Mouse (Mus musculus) neutrophil, adult 65 days (primary cell): ENCODE data around the gene Clptm1. TPM values are rescaled to one million over a fixed set of nuclear protein-coding genes. Genes with fewer than 3 reads are reported as not detected.

Source experiments
- total RNA-seq: library from RNA; stranded (reverse); gene quantifications from 2 replicates; pipeline ENCODE4 v1.2.4, GENCODE M21; 2023

Clptm1 gene
- 48.4 and 60.5 TPM in 2 replicates for total RNA-seq

DNA sequence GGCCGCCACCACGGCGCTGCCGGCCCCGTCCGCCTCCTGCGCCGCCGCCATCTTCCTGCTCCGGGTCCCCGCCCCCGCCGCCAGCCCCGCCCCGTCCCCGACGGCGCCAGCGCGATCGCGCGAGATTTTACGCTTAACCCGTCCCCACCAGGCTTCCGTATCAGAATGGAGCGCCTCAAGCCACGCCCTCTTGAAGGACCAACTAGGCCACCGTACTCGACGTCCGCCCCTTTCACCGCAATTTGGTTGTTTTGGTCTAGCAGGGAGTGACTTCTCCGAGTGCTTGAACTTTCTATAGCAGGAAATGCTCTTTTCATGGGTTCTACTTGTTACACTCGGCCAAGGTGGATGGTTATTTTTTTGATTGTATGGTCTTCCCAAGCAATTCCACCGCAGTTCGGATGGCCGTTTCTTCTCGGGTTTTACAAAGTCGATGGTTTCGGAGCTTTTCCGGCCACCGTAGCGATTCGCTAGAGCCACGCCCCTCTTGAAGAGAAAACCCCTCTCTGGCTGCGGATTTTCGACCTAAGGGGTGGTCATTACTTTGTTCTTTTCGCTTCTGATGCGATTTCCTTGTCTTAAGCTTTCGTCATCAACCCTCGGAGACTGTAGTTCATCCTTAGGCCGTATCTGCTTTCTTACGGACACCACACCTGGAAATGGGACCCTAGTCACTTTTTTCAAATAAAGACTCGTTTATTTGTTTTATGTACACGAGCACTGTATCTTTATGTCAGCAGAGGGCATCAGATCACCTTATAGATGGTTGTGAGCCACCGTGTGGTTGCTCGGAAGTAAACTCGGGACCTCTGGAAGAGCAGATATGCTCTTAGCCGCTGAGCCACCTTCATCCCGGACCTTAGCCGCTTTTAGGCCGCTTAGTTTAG lies at the start of gene Clptm1:
TSS of gene Clptm1 (minus strand) at position 79 of the 887 bp plus-strand sequence.

DNA sequence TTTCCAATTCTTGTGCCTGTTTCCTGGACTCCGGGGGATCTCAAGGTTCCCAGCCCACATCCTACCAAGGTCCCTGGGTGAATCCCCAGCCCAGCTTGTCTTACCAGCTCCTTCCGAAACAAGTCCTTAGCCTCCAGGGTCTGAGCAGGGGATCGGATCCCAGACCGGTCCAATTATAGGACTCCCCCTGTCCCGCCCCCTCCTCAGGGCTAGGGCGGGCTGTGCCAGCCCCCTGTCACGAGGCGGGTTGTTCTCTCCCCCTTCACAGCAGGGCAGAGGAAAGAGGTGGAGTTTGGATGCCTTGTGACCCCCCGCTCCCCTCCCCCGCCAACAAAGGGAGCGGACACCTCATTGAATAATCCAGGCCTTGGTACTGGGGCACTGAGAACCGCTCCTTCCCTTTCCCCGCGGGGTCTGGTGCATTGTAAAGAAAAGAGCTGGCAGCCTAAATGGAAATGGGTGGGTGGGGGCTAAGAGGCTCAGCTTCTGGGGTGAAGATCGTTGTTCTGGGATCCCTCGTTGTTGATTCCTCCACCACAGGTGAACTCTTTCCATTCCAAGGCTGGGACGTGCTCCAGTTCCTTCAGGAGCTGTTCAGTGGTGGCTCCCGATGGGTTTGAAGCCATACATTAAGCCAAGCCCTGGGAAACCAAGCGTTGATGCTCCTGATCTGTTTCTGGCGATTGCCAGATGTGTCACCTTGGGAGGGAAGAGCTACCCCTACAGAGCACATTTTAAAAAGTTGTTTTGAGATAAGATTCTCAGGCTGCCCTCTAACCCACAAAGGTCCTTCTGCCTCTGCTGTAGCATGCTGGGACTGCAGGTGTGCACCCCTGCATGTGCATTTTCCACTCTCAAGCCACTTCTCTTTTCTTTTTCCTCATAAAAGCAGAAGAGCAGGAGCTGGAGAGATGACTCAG lies 34.3 kb upstream of the Clptm1 start, which contains the start of gene Apoe:
TSS of gene Apoe (minus strand) at position 282 of the 920 bp plus-strand sequence.

DNA sequence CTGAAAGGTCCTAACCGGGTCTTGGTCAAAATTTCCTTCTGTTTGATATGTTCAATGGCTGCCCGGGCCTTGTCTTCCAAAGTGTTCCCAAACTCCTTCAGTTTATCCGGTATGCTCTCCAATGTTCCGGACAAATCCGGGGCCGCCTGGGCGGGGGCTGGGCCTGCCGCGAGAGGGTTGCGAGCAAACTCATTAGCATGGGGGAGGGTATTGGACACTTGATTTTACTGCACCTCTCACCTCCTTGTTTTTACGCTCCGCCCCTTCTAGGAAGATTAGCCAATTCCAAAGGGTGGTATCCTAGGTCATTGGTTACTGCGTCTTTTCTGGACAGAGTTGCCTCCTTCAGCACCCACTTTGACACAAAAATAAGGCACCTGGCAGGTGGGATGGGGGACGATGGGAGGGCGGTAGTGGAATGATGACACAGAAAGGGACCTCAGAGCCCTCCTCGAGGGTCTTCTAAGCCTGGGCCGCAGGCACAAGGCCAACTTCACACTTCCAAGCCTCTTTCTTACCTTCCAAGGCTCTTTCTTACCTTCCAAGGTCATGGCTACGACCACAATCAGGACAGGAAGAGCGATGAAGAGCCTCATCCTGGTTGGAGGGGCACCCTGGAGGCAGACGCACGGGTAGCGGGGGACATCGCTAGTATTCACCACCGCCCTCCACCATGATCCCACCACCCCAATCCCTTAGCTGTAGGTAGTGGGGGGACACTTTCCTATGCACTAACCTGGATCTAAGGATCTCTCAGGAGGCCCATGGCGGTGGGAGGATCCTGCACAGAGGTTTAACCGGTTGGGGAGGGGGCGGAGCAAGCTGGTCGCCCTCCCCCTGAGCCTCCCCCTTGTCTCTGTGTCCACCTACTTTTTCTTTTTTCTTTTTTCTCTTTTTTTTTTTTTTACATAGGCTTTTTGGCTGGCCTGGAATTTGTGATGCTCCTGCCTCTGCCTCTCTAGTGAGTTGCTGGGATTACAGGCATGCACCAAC lies 27.3 kb upstream of the Clptm1 start, which contains the start of gene Apoc1:
TSS of gene Apoc1 (minus strand) at position 788 of the 993 bp plus-strand sequence.

DNA sequence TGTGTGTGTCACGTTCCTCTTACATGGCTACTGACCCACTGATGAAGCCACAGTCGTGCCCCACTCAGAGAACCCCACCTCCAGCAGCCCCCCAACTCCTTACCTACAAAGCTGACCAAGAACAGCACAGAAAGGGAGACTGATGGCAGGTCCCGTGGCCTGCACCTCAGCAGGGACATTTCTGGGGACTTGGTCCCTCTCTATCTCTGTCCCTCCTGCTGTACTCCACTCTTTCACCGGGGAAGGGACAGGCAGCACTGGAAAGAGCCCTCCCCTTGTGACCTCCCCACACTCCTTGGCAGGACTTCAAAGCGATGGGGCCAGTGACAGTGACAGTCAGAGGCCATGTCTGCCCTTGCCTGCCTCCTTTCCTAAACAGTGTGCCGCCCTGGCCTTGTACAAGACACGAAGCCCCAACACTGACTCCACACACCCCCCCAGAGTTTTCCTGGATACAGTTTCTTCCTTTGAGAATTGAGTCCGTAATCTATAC lies 16.4 kb upstream of the Clptm1 start, which contains the start of the genes Gm44805 and Apoc4:
TSS of gene Gm44805 (minus strand) at position 222 of the 493 bp plus-strand sequence.
TSS of gene Apoc4 (minus strand) at position 278 of the 493 bp plus-strand sequence.

DNA sequence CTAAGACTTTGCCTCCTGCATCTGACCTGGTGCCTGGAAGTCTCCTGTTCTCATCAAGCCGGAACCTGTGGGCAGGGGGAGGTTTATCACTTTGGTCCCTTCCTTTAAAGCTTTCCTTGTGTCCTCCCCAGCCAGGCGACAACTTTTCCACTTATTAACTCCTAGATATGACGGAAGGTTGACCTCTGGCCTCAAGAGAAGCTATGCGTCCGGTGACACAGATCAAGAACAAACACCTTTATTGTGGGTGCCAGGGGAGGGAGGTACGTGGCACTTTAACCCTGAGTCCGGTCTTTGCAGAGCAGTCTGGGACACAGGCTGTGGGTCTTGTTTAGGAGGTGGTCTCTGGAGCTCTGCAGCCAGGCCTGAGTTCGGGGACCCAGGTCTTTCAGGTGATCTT lies 13.0 kb upstream of the Clptm1 start, which contains the start of gene Apoc2:
TSS of gene Apoc2 (minus strand) at position 70 of the 400 bp plus-strand sequence.

DNA sequence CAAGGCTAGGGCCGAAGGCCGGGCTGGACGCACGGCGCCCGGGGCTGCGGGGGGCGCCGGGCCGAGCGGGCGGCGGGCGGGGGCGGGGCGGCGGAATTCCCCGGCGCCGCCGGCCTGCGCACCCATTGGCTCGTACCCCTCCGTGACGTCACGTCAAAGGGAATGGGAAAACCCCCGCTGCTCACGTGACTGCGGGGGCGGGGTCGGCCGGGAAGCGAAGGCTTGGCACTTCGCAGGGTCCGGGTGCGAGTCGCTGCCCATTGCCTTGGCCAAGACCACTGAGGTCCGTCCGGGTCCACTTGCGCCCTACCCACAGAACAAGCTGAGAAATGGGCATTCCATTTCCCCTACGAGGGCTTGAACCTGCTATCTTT lies 35.5 kb downstream of the Clptm1 start, which contains the start of gene Relb:
TSS of gene Relb (minus strand) at position 78 of the 374 bp plus-strand sequence.

DNA sequence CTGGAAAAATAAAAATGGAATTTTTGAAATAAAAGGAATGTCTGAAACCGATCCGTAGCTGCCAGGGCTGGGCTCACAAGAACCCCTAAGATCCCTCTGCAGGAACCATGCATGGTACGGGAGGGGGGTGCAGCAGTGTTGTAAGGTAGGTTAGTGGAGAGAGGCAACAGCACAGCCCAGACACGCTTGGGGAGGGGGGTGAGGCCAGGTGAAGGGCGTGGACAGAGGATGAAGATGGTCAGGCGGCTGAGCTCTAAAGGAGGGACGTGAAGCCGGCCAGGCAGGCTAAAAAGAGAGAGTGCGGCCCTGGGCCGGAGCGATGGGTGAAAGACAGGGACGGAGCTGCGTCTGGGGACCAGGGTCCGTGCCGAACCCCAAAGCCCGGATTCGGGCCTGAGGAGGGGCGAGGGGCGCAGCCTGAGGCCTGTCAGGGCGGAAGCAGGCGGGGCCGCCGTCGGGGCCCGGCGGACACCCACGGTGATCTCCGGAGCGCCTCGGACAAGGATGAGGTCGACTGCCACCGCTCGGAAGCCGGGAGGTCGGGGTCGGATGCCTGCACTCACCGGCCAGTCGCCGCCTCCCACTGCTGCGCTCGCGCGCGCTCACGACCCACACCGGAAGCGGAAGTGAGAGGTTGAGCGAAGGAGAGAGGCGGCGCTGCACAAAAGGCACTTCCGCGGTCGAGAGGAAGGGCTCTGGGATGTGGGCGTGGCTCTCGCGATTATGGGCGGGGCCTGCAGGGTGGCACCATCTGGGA lies 60.8 kb downstream of the Clptm1 start, which contains the start of gene Clasrp:
TSS of gene Clasrp (minus strand) at position 638 of the 757 bp plus-strand sequence.

Other genes with a start within 250 kb of the Clptm1 start
- 29.7 and 32.2 TPM in 2 replicates for gene Mark4, start 206.2 kb downstream of the Clptm1 start, total RNA-seq
- gene Exoc3l2, start 201.7 kb downstream of the Clptm1 start, total RNA-seq, result 0.59 and 0.60 TPM in 2 replicates
- gene Bloc1s3, start 156.7 kb downstream of the Clptm1 start, total RNA-seq, result 9.0 and 9.5 TPM in 2 replicates
- gene Trappc6a, start 156.6 kb downstream of the Clptm1 start, total RNA-seq, result 16.0 and 21.7 TPM in 2 replicates
- not detected in 2 replicates for gene Nkpd1, start 147.2 kb downstream of the Clptm1 start, total RNA-seq
- 36.2 and 46.8 TPM in 2 replicates for gene Ppp1r37, start 102.0 kb downstream of the Clptm1 start, total RNA-seq
- gene Zfp296, start 87.7 kb downstream of the Clptm1 start, total RNA-seq, result 2.4 and 2.6 TPM in 2 replicates
- gene Gemin7, start 87.4 kb downstream of the Clptm1 start, total RNA-seq, result 43.7 and 47.4 TPM in 2 replicates
- 42.9 and 53.0 TPM in 2 replicates for gene Clasrp, start 60.5 kb downstream of the Clptm1 start, total RNA-seq
- 36.5 and 42.9 TPM in 2 replicates for gene Relb, start 35.6 kb downstream of the Clptm1 start, total RNA-seq
- gene Apoc2, start 12.9 kb upstream of the Clptm1 start, total RNA-seq, result 25.3 and 48.0 TPM in 2 replicates
- not detected in 2 replicates for gene Gm44805, start 16.4 kb upstream of the Clptm1 start, total RNA-seq
- gene Apoc4, start 16.4 kb upstream of the Clptm1 start, total RNA-seq, result not detected in 2 replicates
- 2.2 TPM in 1 of 2 replicates, not detected in the other for gene Apoc1, start 27.6 kb upstream of the Clptm1 start, total RNA-seq
- gene Apoe, start 34.2 kb upstream of the Clptm1 start, total RNA-seq, result 21.5 and 32.6 TPM in 2 replicates
- gene Tomm40, start 50.4 kb upstream of the Clptm1 start, total RNA-seq, result 20.8 and 22.1 TPM in 2 replicates
- gene Nectin2, start 85.5 kb upstream of the Clptm1 start, total RNA-seq, result 0.38 TPM in 1 of 2 replicates, not detected in the other
- gene Bcam, start 106.0 kb upstream of the Clptm1 start, total RNA-seq, result not detected in 2 replicates
- 0.39 TPM in 1 of 2 replicates, not detected in the other for gene Cblc, start 131.8 kb upstream of the Clptm1 start, total RNA-seq
- gene Bcl3, start 157.7 kb upstream of the Clptm1 start, total RNA-seq, result 39.2 and 44.6 TPM in 2 replicates
- gene Gm19345, start 187.0 kb upstream of the Clptm1 start, total RNA-seq, result 0.47 TPM in 1 of 2 replicates, not detected in the other
- 3.0 and 3.9 TPM in 2 replicates for gene Ceacam16, start 196.3 kb upstream of the Clptm1 start, total RNA-seq
- 0.23 TPM in 1 of 2 replicates, not detected in the other for gene Ceacam19, start 222.9 kb upstream of the Clptm1 start, total RNA-seq